Mouse (Mus musculus) MEL (cell line): ENCODE data around the gene Qrich1. TPM values are rescaled to one million over a fixed set of nuclear protein-coding genes. Genes with fewer than 3 reads are reported as not detected.
A peak's percentile ranks its signal among the peaks of the same experiment; 100 is the strongest.

Experiments used
- DNase-seq: peaks from one replicate; pipeline ENCODE4 v3.0.0; 2011; ENCODE audit warnings: low read depth, low spot score
- H3K27ac ChIP-seq: 2 replicates; pipeline ENCODE4 v1.5.1; 2012; ENCODE audit warnings: low read depth, mild to moderate bottlenecking, control low read depth, low read length, moderate library complexity; ENCODE audit not compliant: control insufficient read depth
- H3K27me3 ChIP-seq, 2 experiments: fragments of 150-350 bp in 1 of 2; sonication (generic) in 1 of 2; 2 replicates each; pipeline ENCODE4 v1.6.1; 2012; ENCODE audit warnings: low read length in 2 of 2, mild to moderate bottlenecking in 2 of 2, improper control_type of control experiment in 1 of 2, moderate library complexity in 1 of 2; ENCODE audit not compliant: insufficient read depth in 2 of 2, control insufficient read depth in 1 of 2
- H3K36me3 ChIP-seq, 2 experiments: 2 replicates each; pipeline ENCODE4 v1.6.1; 2012 to 2014; ENCODE audit warnings: low read length in 2 of 2, improper control_type of control experiment in 1 of 2, inconsistent platforms in 1 of 2, mild to moderate bottlenecking in 1 of 2; ENCODE audit not compliant: insufficient read depth in 2 of 2, control insufficient read depth in 1 of 2
- H3K4me1 ChIP-seq, 2 experiments: fragments of 150-350 bp in 1 of 2; sonication (generic) in 1 of 2; 2 replicates each; pipeline ENCODE4 v1.6.1; 2012; ENCODE audit warnings: low read length in 2 of 2, improper control_type of control experiment in 1 of 2, mild to moderate bottlenecking in 1 of 2; ENCODE audit not compliant: insufficient read depth in 2 of 2, control insufficient read depth in 1 of 2
- H3K4me3 ChIP-seq, 2 experiments: fragments of 150-350 bp in 1 of 2; sonication (generic) in 1 of 2; 2 replicates each; pipeline ENCODE4 v1.5.1; 2012; ENCODE audit warnings: low read depth in 2 of 2, low read length in 2 of 2, mild to moderate bottlenecking in 2 of 2, moderate library complexity in 2 of 2, control low read depth in 1 of 2, improper control_type of control experiment in 1 of 2; ENCODE audit not compliant: control insufficient read depth in 1 of 2, insufficient read depth in 1 of 2
- H3K79me2 ChIP-seq: 2 replicates; pipeline ENCODE4 v1.6.1; 2012; ENCODE audit warnings: mild to moderate bottlenecking, low read length, moderate library complexity; ENCODE audit not compliant: control insufficient read depth, poor library complexity, insufficient read depth
- H3K9ac ChIP-seq: 2 replicates; pipeline ENCODE4 v1.6.1; 2012; ENCODE audit warnings: low read depth, mild to moderate bottlenecking, control low read depth, low read length, moderate library complexity; ENCODE audit not compliant: control insufficient read depth, poor library complexity, severe bottlenecking
- H3K9me3 ChIP-seq: fragments of 150-350 bp; sonication (generic); replicated peaks from 2 replicates; pipeline ENCODE4 v1.6.1; 2012; ENCODE audit warnings: mild to moderate bottlenecking, low read length, improper control_type of control experiment, moderate library complexity; ENCODE audit not compliant: insufficient read depth
- ETS1 ChIP-seq: IDR thresholded peaks from 2 replicates; pipeline ENCODE4 v1.6.1; 2012; ENCODE audit warnings: low read depth, mild to moderate bottlenecking, inconsistent platforms, low read length, improper control_type of control experiment, moderate library complexity
- GABPA ChIP-seq: IDR thresholded peaks from 2 replicates; pipeline ENCODE4 v1.6.1; 2012; ENCODE audit warnings: low read depth, mild to moderate bottlenecking, inconsistent platforms, low read length, improper control_type of control experiment, moderate library complexity
- GATA1 ChIP-seq: IDR thresholded peaks from 2 replicates; pipeline ENCODE4 v1.6.1; 2011; ENCODE audit warnings: low read depth, low read length, improper control_type of control experiment
- HCFC1 ChIP-seq: IDR thresholded peaks from 2 replicates; pipeline ENCODE4 v1.6.1; 2012; ENCODE audit warnings: low read depth, mild to moderate bottlenecking, inconsistent platforms, low read length, improper control_type of control experiment, moderate library complexity
- JUND ChIP-seq: IDR thresholded peaks from 2 replicates; pipeline ENCODE4 v1.6.1; 2011; ENCODE audit warnings: low read depth, mild to moderate bottlenecking, improper control_type of control experiment, low read length
- KAT2A ChIP-seq: conservative IDR thresholded peaks from 2 replicates; pipeline ENCODE4 v1.6.1; 2012; ENCODE audit warnings: low read depth, low read length, improper control_type of control experiment, inconsistent platforms
- MAFK ChIP-seq: IDR thresholded peaks from 2 replicates; pipeline ENCODE4 v1.6.1; 2011; ENCODE audit warnings: low read depth, mild to moderate bottlenecking, low read length, improper control_type of control experiment, borderline replicate concordance
- MEF2A ChIP-seq: IDR thresholded peaks from 2 replicates; pipeline ENCODE4 v1.6.1; 2014; ENCODE audit warnings: low read depth, mild to moderate bottlenecking, inconsistent platforms, low read length, improper control_type of control experiment; ENCODE audit not compliant: poor library complexity, insufficient replicate concordance, severe bottlenecking; ENCODE audit errors: extremely low read depth
- POLR2A ChIP-seq, 2 experiments: IDR thresholded peaks; 2 replicates each; pipeline ENCODE4 v1.6.1; 2011 to 2012; ENCODE audit warnings: low read length in 2 of 2, mild to moderate bottlenecking in 2 of 2, control low read depth in 1 of 2, improper control_type of control experiment in 1 of 2, low read depth in 1 of 2, moderate library complexity in 1 of 2; ENCODE audit not compliant: control insufficient read depth in 1 of 2, insufficient read depth in 1 of 2, poor library complexity in 1 of 2
- POLR2AphosphoS5 ChIP-seq: IDR thresholded peaks from 2 replicates; pipeline ENCODE4 v1.6.1; 2012; ENCODE audit warnings: low read depth, borderline replicate concordance, mild to moderate bottlenecking, inconsistent platforms, low read length, moderate library complexity, mixed read lengths
- SMC3 ChIP-seq: IDR thresholded peaks from 2 replicates; pipeline ENCODE4 v1.6.1; 2011; ENCODE audit warnings: low read depth, low read length, improper control_type of control experiment
- TAL1 ChIP-seq: IDR thresholded peaks from 2 replicates; pipeline ENCODE4 v1.6.1; 2012; ENCODE audit warnings: mild to moderate bottlenecking, inconsistent platforms, low read length, moderate library complexity, mixed read lengths
- TBP ChIP-seq: IDR thresholded peaks from 2 replicates; pipeline ENCODE4 v1.8.0; 2011; ENCODE audit warnings: low read depth, low read length, improper control_type of control experiment
- UBTF ChIP-seq: IDR thresholded peaks from 2 replicates; pipeline ENCODE4 v1.6.1; 2012; ENCODE audit warnings: low read depth, mild to moderate bottlenecking, inconsistent platforms, low read length, improper control_type of control experiment, moderate library complexity, borderline replicate concordance; ENCODE audit not compliant: insufficient read depth
- USF1 ChIP-seq: IDR thresholded peaks from 2 replicates; pipeline ENCODE4 v1.6.1; 2014; ENCODE audit warnings: low read depth, mild to moderate bottlenecking, inconsistent platforms, low read length, improper control_type of control experiment, moderate library complexity
- USF2 ChIP-seq, 2 experiments: IDR thresholded peaks; 2 replicates each; pipeline ENCODE4 v1.6.1; 2011 to 2012; ENCODE audit warnings: improper control_type of control experiment in 2 of 2, low read length in 2 of 2, borderline replicate concordance in 1 of 2, inconsistent platforms in 1 of 2, low read depth in 1 of 2, mild to moderate bottlenecking in 1 of 2; ENCODE audit not compliant: insufficient read depth in 1 of 2
- ZKSCAN1 ChIP-seq: IDR thresholded peaks from 2 replicates; pipeline ENCODE4 v1.6.1; 2012; ENCODE audit warnings: low read depth, mild to moderate bottlenecking, inconsistent platforms, low read length, improper control_type of control experiment, moderate library complexity
- polyA plus RNA-seq, 2 experiments: library from polyadenylated mRNA; stranded (reverse) in 1 of 2; unstranded in 1 of 2; fragments of >175 nt in 1 of 2; fragments of >200 nt in 1 of 2; gene quantifications; 2 replicates each; pipeline versions ENCODE4 v1.2.1 to v1.2.4; 2012; ENCODE audit warnings: low replicate concordance in 2 of 2, low read depth in 1 of 2; ENCODE audit not compliant: insufficient read length in 2 of 2, insufficient read depth in 1 of 2, missing spikeins in 1 of 2
- total RNA-seq: library from RNA; depleted of rRNA; stranded (reverse); fragments of 300-350 nt; gene quantifications from 2 replicates; pipeline ENCODE4 v1.2.3, GENCODE M21; 2012

Gene Qrich1
- total and polyA plus RNA-seq, 3 experiments = 84.5 to 161 (median 126) TPM

DNA sequence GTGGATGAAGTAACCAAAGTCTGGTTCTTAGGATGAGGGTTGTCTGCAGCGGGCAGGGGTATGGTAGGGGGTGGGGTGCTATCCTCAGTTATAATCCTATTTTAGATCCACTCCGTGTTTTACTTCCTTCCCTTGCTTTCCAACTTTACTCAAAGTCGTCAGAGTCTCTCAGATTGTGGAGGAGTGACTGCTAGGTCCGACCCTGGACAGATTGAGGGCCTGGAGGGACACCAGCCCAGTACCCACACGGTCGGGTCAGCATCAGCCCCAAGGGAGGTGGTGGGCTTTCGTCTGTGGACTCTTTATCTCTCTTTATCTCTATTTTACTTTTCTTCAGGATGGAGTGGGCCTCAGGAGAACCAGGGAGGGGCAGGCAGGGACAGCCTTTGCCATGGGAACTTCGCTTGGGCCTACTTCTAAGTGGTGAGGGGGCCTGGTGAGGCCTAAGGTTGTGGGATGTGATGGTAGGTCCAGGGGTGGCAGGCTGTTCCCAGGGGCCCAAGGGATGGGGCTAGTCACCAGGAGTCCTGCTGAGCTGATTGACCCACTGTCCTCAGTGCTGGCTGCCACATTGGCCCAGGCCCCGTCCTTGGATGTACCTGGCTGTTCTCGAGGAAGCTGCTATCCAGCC lies 36.8 kb upstream of the Qrich1 start, which contains the start of gene Lamb2:
Gene Lamb2, plus strand, starts transcription at position 16 of the 631 bp plus-strand sequence.
- Histone ChIP-seq H3K9me3 (no peaks in the 10 kb centered on the region), H3K36me3 (no peaks in the 10 kb centered on the region; a peak in 1 of 4 replicates), H3K4me3 (peak within 1 kb of the TSS in 1 of 2 experiments; percentile 54; a peak in 2 of 4 replicates), H3K9ac (peak within 1 kb of the TSS; percentile 45), H3K27me3 (no peaks in the 10 kb centered on the region), H3K27ac (no peak within 1 kb of the TSS), H3K4me1 (peaks cover 0 to 2% of the 10 kb centered on the region in 2 experiments; a peak in 2 of 4 replicates), H3K79me2 (no peaks in the 10 kb centered on the region)
- DNase-seq = peak; percentile 47
- TF ChIP-seq MAFK (no peak), TBP (peak; percentile 83)

DNA sequence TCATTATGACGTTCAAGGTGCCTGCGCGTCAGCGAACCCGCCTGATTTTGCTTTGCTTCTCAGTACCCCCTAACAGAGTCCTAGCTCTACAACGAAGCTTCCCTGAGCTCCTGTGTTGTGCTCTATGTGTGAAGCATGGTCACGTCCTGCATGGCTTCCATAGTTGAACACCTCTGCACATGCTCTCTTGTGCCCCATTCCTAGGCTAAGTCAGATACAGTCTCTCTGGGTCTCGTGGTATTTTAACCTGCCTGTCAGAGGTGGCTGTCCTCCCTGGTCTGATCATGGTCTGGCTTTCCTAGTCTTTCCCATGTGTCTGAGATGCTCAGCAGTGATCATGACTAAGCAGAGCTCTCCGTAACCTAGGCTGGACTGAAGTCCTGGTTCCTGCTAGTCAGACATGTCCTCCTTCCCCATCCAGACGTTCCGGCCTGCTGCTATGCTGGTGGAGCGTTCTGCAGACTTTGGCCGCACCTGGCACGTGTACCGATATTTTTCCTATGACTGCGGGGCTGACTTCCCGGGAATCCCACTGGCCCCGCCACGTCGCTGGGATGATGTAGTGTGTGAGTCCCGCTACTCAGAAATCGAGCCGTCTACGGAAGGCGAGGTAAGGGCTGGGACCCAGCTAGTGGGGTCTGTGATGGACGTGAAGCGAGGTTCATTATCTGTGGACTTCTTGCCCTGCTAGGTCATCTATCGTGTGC lies 35.6 kb upstream of the Qrich1 start:
- no peak overlapping the region for H3K27ac ChIP-seq
- DNase-seq = no peak
- no peaks in the 10 kb centered on the region for H3K79me2 ChIP-seq
- peaks cover 0 to 2% of the 10 kb centered on the region in 2 experiments; a peak in 2 of 4 replicates for H3K4me1 ChIP-seq
- no peak overlapping the region for H3K4me3 ChIP-seq
- no peak overlapping the region for H3K9ac ChIP-seq
- H3K27me3 ChIP-seq = no peaks in the 10 kb centered on the region
- TF ChIP-seq SMC3 (no peak), GATA1 (no peak), POLR2A (IDR thresholded peaks at IDR 0.05; ENCODE audit: control insufficient read depth in 1 of 2, insufficient read depth in 1 of 2, low read depth in 1 of 2, low read length in 2 of 2, poor library complexity in 1 of 2) (no peak), HCFC1 (no peak), JUND (no peak), GABPA (no peak), KAT2A (no peak), ZKSCAN1 (no peak), MEF2A (no peak)
- H3K36me3 ChIP-seq = no peaks in the 10 kb centered on the region; a peak in 1 of 4 replicates
- no peaks in the 10 kb centered on the region for H3K9me3 ChIP-seq

DNA sequence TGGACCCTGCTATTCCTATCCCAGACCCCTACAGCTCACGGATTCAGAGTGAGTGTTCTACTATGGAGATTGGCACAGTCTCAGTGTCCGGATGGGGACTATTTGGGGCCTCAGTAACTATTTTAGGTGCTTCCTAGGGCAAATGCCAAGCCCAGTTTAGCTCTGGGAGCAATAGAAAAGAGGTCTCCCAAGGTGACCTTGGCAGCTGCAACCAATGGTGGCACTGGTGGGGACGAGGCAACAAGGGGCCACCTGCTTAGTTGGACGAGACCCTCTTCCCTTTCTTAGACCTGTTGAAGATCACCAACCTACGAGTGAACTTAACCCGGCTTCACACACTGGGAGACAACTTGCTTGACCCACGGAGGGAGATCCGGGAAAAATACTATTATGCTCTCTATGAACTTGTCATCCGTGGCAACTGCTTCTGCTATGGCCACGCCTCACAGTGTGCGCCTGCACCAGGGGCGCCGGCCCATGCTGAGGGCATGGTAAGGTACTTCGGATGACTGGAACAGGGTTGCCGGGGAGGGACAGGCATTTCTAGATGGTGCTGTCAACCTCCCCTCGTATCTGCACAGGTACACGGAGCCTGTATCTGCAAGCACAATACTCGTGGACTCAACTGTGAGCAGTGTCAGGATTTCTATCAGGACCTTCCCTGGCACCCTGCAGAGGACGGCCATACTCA lies 34.9 kb upstream of the Qrich1 start:
- Histone ChIP-seq H3K79me2 (no peaks in the 10 kb centered on the region), H3K36me3 (no peaks in the 10 kb centered on the region; a peak in 1 of 4 replicates), H3K27me3 (no peaks in the 10 kb centered on the region), H3K4me3 (no peak overlapping the region), H3K9ac (no peak overlapping the region), H3K27ac (no peak overlapping the region), H3K4me1 (peaks cover 0 to 2% of the 10 kb centered on the region in 2 experiments; a peak in 2 of 4 replicates), H3K9me3 (no peaks in the 10 kb centered on the region)
- no peak for DNase-seq
- TF ChIP-seq USF2 (IDR thresholded peaks at IDR 0.05; ENCODE audit: borderline replicate concordance in 1 of 2, insufficient read depth in 1 of 2, low read depth in 1 of 2, low read length in 2 of 2) (no peak), POLR2AphosphoS5 (no peak), TAL1 (no peak), JUND (no peak), MEF2A (no peak), ETS1 (no peak), SMC3 (no peak), USF1 (no peak), HCFC1 (no peak), UBTF (no peak)
